Mouse (Mus musculus): ENCODE measurements at regions not wholly inside any gene's neighbourhood (a gene's known extent, or its start where the extent isn't known, plus 50 kb on each side); places are given as distances from the start of the nearest gene placed in this dataset.

- no peak for TF ChIP-seq CTCF (IDR thresholded peaks at IDR 0.05; ENCODE audit: control insufficient read depth, insufficient read depth, insufficient read length)
- no peak for TF ChIP-seq MAX (IDR thresholded peaks at IDR 0.05)
- TF ChIP-seq MYOG (IDR thresholded peaks at IDR 0.05; ENCODE audit: control insufficient read depth, extremely low read depth, insufficient read length): no peak
- no peak for TF ChIP-seq CEBPB (IDR thresholded peaks at IDR 0.05; ENCODE audit: low read depth)
Measured at GRCm38 (mm10) chr16:20805086-20805485, 70.8 kb upstream of the Thpo start.
